Mouse (Mus musculus): ENCODE results near the gene Pigz.

DNA sequence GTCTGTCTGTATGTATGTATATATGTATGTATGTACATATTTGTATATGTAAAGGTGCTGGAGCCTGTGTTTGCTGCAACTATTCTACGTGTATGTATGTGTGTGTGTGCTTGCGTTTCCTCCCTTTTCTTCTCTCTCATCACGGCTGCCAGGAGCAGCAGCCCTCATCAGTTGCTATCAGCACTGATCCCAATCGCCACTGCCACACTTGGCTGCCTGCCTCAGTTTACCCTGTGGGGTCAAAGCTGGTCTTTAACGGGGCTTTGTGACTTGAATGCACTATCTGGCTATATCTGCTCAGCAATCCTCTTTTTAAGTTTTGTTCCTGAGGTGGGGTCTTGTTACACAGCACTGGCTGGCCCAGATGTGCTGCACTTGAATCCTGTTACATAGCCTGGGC is 6.2 kb upstream of the Pigz start:
- TF ChIP-seq POLR2A (IDR thresholded peaks at IDR 0.05; ENCODE audit: low read depth, low read length) (no peak), JUN (IDR thresholded peaks at IDR 0.05; ENCODE audit: insufficient read depth, low read depth, low read length) (no peak), MYC (IDR thresholded peaks at IDR 0.05; ENCODE audit: low read depth, low read length) (no peak)
